Mouse (Mus musculus) thymus, postnatal 4 days (tissue): ENCODE results near the gene Rnf41.

Experiments
- DNase-seq: peaks from one replicate; pipeline ENCODE4 v3.0.0; 2021

Gene Rnf41

DNA sequence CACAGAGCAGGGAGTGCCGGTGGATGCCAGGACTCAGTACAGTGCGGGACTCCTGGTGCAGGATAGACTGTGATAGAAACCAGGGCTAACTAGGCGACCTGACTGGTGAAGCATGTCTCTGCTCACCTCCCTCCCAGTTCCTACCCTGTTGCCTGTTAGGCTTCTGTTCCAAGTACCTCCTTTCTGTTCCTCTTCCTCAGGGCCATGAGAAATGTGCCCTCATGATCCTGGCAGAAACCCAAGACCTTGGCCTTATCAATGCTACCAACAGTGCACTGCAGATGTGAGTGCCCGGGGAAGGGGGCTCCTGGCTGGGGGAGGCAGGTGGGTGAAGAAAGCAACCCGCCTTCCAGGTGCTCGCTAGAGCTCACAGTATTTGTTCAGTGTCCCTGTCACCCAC is 21.9 kb upstream of the Rnf41 start:
- DNase-seq: no peak

DNA sequence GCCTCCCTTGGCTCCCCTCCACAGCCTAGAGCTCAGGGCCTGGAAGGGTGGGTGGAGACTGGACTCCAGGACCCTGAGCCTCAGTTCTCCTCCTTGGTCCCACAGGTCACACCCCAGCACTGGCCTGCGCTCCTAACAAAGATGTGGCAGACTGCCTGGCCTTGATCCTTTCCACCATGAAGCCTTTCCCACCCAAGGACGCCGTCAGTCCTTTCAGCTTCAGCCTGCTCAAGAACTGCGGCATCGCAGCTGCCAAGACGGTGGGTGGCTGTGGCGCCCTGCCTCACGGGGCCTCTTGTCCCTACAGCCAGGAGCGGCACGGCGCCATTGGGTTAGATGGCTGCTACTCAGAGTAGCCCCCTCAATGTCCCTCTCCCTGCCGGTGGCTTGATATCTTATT is 21.1 kb upstream of the Rnf41 start:
- DNase-seq: no peak

DNA sequence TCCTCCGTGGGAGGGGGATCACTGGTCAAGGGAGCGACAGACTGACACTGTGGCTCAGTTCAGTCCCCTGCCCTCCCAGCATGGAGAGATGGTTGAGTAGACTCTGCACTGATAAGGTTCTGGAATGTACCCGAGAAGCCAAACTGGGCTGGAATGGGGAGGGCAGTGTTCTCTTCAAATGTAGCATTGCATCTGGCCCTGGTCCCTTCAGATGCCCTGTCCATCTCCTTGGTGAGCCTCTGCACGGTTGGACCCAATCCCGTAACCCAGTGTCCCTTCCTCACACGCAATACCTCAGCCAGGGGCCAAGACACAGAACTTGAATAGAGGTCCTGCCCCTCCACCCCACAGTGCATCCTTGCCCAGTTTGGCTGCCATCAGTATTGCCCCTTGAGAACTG is 19.6 kb upstream of the Rnf41 start:
- DNase-seq: no peak

DNA sequence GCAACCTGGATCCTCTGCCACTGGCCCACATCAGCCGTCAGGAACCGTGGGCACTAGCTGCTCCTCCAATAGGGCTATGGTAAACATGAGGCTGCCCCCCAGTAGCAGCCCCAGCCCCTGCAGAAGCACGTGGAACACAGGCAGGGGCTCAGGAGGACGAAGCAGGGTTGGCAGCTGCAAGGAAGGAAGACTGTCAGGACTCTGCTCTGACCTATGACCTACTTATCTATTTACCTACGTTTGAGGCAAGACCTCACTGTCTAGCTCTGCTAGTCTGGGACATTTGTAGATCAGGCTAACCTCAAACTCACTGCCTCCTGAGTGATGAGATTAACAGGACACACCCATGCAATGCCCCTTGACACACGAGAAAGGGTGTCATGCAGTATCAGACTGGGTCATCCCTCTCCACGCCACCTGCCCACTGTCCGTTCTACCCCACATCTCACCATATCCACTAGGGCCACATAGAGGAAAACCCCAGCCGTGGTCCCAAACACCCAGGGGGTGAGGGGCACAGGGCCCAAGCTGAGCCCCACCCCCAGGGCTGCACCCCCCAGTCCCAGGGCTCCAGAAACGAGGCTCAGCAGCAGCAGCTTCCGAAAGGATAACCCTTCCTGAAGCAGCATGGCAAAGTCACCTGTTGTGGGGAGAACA is 15.3 kb upstream of the Rnf41 start:
- no peak for DNase-seq

GRCm38 (mm10) chr10:128396716-128397264 is 14.7 kb upstream of the Rnf41 start:
- no peak for DNase-seq

DNA sequence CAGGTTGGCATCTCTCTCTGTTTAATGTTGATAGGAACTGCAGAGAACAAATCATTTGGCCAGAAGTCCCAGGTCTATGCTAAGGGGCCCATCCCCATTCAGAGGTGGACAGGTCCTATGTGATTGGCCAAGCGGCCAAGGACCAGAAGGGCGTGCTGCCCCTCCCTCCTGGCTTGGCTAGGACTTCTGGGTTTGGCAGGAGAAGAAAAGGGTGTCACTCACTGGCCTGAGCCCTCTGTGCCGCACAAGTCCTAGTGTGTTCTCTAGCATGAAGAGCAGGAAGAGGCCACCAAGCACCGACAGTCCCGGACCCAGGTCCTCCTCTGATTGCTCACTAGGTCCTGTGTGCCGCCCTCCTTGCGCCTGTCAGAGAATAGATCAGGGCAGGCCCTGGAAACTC is 14.0 kb upstream of the Rnf41 start:
- DNase-seq: no peak

- no peak for DNase-seq
These were observed 11.1 kb upstream of the Rnf41 start for GRCm38 (mm10) chr10:128400338-128400737.

GRCm38 (mm10) chr10:128401056-128401455 is 10.4 kb upstream of the Rnf41 start, which contains the start of gene Slc39a5:
Gene Slc39a5 (minus strand): TSS chr10:128401229.
- DNase-seq: no peak

GRCm38 (mm10) chr10:128401638-128402037 is 9.8 kb upstream of the Rnf41 start:
- DNase-seq: no peak

DNA sequence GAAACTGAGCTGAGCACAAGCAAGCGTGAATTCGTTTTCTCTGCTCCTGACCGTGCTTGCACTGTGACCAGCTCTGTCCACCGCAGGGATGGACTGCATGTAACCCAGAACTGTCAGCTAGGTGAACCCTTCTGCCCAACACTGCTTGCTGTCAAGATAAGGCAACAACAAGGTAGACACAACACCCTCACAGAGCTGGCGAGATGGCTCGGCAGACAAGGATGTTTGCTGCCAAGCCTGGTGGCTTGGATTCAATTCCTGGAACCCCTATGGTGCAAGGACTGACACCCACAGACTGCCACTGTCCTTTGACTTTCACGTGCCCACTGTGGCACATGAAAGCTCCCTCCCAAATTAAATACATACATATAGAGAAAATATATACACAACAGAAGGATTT is 7.5 kb upstream of the Rnf41 start:
- no peak for DNase-seq

- peak; percentile 66 for DNase-seq
These were observed 2.6 kb upstream of the Rnf41 start for GRCm38 (mm10) chr10:128408591-128409535.

DNA sequence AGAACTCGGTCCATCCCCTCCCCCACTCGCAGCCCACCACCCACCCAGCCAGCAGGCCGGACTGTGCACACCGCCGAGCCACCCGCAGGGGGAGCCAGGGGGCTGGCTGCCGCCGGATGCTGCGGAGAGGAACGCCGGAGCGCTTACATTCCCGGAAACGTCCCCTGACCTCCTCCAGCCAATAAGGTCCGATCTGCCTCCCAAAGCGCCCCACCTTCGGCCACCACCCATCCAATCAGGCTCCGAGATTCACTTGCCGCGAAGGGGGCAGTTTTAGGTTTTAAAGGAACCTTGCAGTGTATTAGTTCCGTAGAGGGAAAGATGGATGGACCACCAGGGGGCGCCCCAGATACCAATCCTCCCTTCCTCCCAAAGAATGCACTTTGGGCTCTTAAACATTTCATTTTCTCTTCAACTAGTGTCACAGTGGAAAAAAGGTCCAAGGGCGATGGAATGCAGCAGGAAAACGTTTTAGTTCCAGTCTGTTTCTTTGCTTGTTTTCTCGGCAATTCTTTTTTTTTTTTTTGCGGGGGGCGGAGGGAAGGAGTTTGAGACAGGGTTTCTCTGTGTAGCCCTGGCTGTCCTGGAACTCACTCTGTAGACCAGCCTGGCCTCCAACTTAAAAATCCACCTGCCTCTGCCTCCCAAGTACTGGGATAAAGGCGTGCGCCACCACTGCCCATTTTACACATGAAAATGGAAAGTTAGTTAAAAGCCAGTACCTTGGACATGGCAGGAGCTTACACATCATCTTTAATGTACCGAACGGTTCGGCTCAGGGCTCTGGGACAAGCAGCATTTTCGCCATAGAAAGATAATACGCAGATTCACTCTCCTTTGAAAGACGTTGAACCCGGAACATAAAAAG is 1.5 kb upstream of the Rnf41 start:
- peak; percentile 98 for DNase-seq

GRCm38 (mm10) chr10:128410560-128410845 is 954 bp upstream of the Rnf41 start:
- no peak for DNase-seq

DNA sequence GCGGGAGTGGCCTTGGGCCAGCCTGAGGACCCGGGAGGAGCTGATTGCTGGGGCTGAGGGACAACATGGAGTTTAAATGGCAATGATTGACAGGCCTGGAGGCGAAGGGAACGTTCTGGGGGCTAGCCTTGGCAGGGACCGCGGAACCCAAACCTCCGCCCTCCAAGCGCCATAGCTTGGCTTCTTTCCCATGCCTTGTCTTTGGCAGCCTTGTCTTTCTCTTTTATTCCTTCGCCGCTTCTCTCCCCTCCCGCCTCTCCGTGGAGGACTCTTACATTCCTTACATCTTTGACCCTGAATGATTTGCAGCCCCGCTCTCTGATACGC is 561 bp downstream of the Rnf41 start:
- peak; percentile 51 for DNase-seq

DNA sequence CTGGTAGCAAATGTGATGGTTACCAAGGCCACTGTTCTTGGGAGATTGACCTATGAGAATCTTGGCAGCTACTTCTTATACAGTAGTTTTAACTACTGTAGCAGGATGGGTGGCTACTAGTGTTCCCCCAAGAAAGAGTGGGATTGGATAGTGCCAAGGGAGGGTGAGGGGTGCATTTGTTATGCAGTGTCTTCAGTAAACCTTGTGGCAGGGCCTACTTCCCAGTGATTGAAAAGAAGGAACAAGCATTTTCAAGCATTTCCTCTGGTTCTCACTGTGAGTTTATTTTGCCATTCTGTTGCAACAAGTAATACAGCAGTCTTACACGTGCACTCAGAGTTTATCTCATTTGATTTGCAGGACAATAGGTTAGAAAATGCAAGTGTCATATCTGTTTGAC is 1.1 kb downstream of the Rnf41 start:
- no peak for DNase-seq

- DNase-seq: no peak
These were observed 1.6 kb downstream of the Rnf41 start for GRCm38 (mm10) chr10:128413076-128413475.

GRCm38 (mm10) chr10:128414848-128415247 is 3.4 kb downstream of the Rnf41 start:
- DNase-seq: no peak

- no peak for DNase-seq
These were observed 11.0 kb downstream of the Rnf41 start for GRCm38 (mm10) chr10:128422426-128422825.

DNA sequence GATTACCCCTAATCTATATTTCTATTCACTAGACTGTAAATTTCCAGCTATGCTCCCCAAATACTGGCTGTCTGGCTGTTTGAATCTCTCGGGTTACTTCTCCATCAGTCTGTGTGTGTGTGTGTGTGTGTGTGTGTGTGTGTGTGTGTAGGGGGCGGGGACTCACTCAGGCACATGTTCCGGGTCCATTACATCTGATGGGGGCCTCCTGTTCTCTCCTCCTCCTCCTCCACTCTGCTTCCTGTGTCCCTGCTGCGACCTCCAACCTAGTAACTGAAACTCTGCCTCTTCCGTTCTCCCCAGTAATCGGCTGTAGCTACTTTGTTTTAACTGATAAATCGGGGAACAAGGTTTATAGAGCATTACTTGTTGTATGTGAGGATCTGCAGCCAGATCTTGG is 13.1 kb downstream of the Rnf41 start:
- peak; percentile 64 for DNase-seq

DNA sequence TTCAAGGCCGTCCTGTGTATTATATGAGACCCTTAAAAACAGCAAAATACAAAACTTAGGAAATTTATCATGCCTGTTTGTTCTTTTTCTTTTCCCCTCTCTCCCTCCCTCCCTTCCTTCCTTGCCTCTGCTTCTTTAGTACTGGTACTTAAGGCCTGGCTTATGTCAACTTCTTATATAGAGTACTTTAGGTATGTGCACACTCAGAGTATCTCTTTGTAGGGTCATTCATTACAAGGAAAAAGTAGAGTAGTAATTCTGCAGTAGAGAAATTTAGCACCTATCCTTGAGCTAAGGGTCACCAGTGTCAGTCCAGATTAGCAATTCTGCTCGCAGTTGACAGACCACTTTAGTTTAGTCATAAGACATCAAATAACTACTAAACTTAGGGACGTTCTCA is 13.8 kb downstream of the Rnf41 start:
- no peak for DNase-seq

DNA sequence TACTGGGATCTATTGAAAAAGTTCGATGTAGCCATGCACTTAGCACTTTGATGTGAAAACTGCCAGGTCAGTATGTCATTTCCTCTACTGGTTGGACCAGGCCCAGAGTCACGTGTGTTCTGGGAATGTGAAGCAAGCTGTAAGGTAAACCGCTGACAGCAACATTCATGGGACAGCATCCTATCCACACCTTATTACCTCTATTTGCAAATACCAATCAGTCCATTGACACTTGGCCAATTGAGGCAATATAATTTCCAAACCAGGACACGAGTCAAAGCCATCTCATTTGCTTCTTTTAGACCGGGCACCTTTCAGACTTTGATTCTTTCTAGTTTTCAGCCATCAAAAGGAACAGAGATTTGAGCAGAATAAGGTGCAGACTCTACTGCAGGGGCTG is 17.6 kb downstream of the Rnf41 start:
- no peak for DNase-seq

- DNase-seq: no peak
These were observed 18.0 kb downstream of the Rnf41 start for GRCm38 (mm10) chr10:128429454-128429853.

- no peak for DNase-seq
These were observed 22.0 kb downstream of the Rnf41 start for GRCm38 (mm10) chr10:128433417-128433816.
